Mouse (Mus musculus): ENCODE results near the gene Prkd1.

The Prkd1 gene

DNA sequence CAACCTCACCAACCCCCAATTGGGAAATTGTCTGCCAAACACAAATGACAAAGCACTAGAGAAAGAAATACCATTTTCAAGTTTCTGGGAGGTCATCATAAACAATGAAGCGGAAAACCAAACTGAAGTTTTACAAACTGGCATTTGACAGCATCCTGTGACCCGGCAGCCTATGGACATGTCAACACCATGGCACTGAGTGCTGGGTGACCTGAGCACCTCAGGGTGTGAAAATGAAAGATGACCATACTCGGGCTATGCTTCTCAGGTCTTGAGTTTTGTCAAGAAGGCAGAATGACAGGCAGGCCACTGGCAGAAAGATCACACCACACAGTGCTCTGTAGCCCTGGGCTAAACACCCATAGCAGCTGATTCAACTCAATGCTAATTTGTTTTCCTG lies 94.7 kb downstream of the Prkd1 start:
- no peak for DNase-seq

DNA sequence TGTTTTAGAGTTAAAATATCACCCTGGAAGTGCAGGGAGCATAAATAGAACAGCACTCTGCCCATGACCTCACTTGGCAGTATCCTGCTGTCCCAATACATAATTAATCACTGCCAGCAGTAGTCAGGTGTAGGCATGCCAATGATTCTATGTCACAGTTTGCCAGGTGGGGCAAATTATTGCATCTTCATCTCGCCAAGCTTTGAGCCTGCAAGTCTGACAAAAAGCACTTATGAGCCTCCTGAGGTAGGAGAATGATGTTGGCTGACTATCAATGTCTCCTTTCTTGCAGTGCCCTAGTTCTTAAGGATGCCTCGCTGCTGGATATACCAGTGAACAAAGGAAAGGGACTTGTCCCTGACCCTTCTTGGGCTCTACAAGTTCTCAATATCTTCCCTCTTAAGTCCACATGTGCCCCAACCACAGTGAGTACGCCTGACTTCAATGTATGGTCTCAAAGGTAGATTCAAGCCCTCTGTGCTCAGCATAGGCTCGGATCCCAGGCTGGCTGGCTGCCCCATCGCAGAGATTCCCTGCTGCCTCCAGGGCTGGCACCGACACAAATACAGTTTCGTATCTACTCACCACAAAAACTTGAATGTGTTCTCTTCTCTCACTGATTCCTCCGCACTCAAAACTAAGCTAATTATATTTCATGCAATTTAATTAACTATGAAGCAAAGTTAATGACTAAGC lies 98.9 kb downstream of the Prkd1 start:
- peak; percentile 78 for DNase-seq

DNA sequence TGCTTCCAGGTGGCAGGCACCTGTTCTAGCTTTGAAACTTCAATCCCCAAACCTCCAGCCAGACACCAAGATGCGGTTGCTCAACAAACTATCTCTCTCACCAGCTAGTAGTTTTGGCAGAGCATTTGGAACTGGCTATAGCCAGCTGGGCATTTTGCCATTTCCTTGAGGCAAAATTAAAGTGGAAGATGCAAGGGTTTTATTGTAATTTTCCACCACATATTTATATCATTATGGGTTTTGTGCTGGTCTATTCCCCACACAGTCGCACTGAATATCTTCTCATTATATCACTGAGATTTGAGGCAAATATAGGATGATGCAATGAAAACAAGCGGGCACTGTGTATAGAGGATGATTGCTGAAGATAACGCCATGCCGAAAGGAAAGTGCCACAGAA lies 102.5 kb downstream of the Prkd1 start:
- peak; percentile 17 for DNase-seq

GRCm38 (mm10) chr12:50545610-50545919 lies 103.3 kb downstream of the Prkd1 start:
- no peak for DNase-seq

GRCm38 (mm10) chr12:50544855-50545609 lies 103.9 kb downstream of the Prkd1 start:
- no peak for DNase-seq

DNA sequence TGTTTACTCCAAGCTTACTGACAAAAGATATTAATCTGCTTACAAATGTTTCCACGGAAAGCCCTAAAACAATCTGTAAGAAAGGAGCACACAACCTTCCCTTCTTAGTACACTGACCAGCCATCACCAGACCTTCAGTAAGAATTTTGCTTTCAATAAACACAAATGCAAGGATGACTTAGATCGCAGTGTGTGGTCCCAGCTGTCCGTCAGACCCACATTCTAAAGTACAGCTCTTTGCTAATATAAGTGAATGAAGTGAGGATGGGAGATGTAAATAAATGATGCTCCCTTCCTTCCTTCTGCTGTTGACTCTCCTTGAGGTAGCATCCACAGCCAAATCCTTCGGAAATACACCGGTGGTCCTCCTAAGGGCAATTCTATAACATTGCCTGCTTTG lies 108.1 kb downstream of the Prkd1 start:
- DNase-seq = no peak

DNA sequence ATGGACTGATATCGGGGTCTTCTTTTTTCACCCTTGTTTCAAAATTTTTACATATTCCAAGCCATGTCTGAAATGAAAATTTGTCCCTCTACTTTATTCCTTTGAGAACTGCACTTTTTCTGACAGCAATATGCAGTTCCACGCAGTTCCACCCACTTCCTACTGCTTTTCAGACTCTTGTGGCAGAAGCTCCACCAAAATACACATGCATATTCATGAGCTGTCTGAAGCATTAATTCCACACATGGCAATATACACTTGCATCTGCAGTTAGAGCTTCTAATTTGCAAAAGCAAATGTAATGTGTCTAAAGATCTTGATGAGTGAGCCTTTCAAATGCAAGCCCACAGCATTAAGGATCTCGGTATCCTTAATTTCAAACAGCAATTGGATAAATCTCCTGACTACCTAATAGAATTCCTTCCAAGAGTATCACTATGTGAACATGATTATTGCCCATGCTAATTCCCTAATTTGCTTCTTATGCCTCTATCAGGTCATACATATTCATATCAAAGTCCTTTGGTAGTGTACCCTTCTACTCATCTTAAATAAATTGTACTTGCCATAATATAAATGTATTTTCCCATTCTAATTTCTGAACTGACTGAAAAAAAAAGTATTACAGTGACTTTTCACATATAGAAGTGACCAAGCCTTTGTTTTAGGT lies 110.5 kb downstream of the Prkd1 start:
- DNase-seq = peak; percentile 68

DNA sequence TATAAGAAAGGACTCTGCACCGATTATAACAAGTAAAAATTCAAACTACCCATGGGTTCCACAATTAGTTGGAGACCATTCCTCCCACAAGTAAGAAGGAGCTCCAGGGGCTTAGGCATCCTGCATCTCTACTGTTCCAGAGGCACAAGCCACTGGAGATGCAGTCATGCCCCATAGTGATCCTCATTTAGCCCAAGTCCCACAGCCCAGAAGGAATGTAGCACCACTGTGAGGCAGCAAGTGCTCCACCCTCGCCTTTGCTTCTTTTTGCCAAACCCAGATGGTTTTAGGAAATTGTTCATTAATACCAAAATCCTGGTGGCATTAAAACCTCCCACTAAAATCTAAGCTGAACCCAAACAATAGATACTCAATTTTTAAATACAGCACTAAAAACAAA lies 111.1 kb downstream of the Prkd1 start:
- DNase-seq = peak; percentile 28

GRCm38 (mm10) chr12:50537006-50537405 lies 111.9 kb downstream of the Prkd1 start:
- no peak for DNase-seq

GRCm38 (mm10) chr12:50528633-50529032 lies 120.3 kb downstream of the Prkd1 start:
- no peak for DNase-seq

GRCm38 (mm10) chr12:50524061-50524460 lies 124.8 kb downstream of the Prkd1 start:
- no peak for DNase-seq

GRCm38 (mm10) chr12:50514526-50514925 lies 134.4 kb downstream of the Prkd1 start:
- DNase-seq = no peak

GRCm38 (mm10) chr12:50511486-50512225 lies 137.2 kb downstream of the Prkd1 start:
- DNase-seq = no peak

GRCm38 (mm10) chr12:50508762-50509161 lies 140.1 kb downstream of the Prkd1 start:
- no peak for DNase-seq

- no peak for DNase-seq
Observed at GRCm38 (mm10) chr12:50499796-50500504, 148.9 kb downstream of the Prkd1 start.

DNA sequence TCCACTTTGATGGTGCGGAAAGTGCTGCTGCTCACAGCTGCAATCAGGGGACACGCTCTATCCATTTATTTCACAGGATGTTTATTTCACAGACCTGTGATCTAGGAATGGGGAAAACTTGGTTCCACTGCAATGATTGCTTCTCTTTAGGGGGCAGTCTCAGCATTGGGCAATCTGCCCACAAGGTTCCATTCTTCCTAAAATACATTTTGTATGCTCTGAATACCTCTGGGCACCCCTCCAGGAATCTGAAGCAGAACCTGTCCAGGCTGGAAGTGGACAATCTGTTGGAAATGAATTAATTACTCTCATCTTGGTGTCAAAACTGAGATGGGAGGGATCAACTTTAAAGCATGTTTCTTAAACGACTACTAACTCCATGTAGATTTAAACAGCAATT lies 152.9 kb downstream of the Prkd1 start:
- no peak for DNase-seq

DNA sequence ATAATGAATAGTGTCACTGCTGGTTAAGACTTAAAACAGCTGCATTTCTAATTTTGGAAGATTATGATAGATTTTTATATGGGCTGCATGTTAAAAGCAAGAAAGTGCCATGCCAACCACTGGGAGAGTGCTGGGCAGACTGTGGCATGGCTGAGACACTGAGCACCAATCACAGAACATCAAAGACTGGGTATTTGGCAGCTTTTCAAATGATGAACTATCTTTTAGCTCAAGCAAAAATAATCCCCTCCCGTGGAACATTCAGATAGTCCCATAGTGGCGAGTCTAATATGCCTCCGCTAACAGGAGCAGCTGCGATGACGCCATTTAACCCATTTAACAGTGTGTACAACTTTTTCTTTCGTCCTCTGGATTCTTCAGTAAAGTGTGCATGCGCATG lies 169.1 kb downstream of the Prkd1 start:
- no peak for DNase-seq

- no peak for DNase-seq
Observed at GRCm38 (mm10) chr12:50457151-50457550, 191.7 kb downstream of the Prkd1 start.

- peak; percentile 59 for DNase-seq
Observed at GRCm38 (mm10) chr12:50451761-50452160, 197.1 kb downstream of the Prkd1 start.

- no peak for DNase-seq
Observed at GRCm38 (mm10) chr12:50436660-50437059, 212.2 kb downstream of the Prkd1 start.

GRCm38 (mm10) chr12:50430129-50430703 lies 218.7 kb downstream of the Prkd1 start:
- DNase-seq = no peak

GRCm38 (mm10) chr12:50352404-50352803 lies 296.5 kb downstream of the Prkd1 start:
- peak; percentile 37 for DNase-seq

Measured in right cerebral cortex, adult 18-20 months (tissue).